Mouse (Mus musculus) G1E (cell line): ENCODE measurements around the gene Klre1.

Source experiments
- CTCF ChIP-seq: IDR thresholded peaks from 2 replicates; pipeline ENCODE4 v1.5.1; 2012; ENCODE audit warnings: low read depth, low read length, inconsistent platforms, mixed read lengths
- GATA1 ChIP-seq: IDR thresholded peaks from 2 replicates; pipeline ENCODE4 v1.6.1; 2012; ENCODE audit warnings: borderline replicate concordance, low read length, inconsistent platforms, mixed read lengths
- GATA2 ChIP-seq: IDR thresholded peaks from 2 replicates; pipeline ENCODE4 v1.6.1; 2012; ENCODE audit warnings: low read depth, low read length, inconsistent platforms, borderline replicate concordance
- POLR2AphosphoS5 ChIP-seq: IDR thresholded peaks from 2 replicates; pipeline ENCODE4 v1.6.1; 2012; ENCODE audit warnings: low read depth, low read length, inconsistent platforms; ENCODE audit not compliant: insufficient replicate concordance
- TAL1 ChIP-seq: conservative IDR thresholded peaks from 2 replicates; pipeline ENCODE4 v1.6.1; 2012; ENCODE audit warnings: low read depth, low read length, inconsistent platforms, mixed read lengths

- no peak for TF ChIP-seq CTCF
- no peak for TF ChIP-seq POLR2AphosphoS5
- no peak for TF ChIP-seq TAL1
- TF ChIP-seq GATA1: no peak
- TF ChIP-seq GATA2: no peak
Observed at GRCm38 (mm10) chr6:129530261-129530660, 47.4 kb upstream of the Klre1 start.
